Mouse (Mus musculus) thymus, postnatal 4 days (tissue): Measurements from ENCODE around the gene Samt4.
"Not testable (repeated sequence)": the region's sequence is repeated elsewhere in the genome, so short reads cannot be mapped to it uniquely, and the experiment has no call there.

Experiments used
- DNase-seq: peaks from one replicate; pipeline ENCODE4 v3.0.0; 2021

The Samt4 gene

GRCm38 (mm10) chrX:154481702-154482101 is at the start of gene Samt4:
Gene Samt4 (plus strand): TSS chrX:154482002.
- no peak for DNase-seq

DNA sequence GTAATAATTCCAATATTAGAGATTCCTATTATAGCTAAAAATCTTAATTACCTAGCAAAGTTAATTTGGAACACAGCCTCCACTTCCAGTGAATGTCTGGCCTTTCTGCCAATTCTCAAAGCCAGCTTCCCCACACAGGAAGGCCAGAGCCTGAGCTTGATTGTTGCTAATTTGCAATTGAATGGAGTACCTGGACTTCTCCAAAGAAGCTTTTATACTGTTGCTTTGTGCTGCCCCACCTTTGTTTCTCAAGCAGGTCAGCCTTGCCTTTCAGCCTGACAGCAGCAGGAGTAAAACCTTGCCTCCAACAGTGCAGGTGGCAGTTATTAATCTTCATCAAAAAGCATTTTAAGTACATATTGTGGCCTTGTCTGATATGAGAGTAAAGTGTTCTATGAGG is 38.1 kb upstream of the Samt4 start:
- not testable (repeated sequence) for DNase-seq

GRCm38 (mm10) chrX:154468386-154468785 is 13.4 kb upstream of the Samt4 start:
- DNase-seq = not testable (repeated sequence)
